Mouse (Mus musculus): ENCODE measurements around the gene Nfyb.

Gene Nfyb

GRCm38 (mm10) chr10:82763840-82764631, at the start of gene Nfyb:
Gene Nfyb, minus strand, starts transcription at chr10:82764144.
- peak; percentile 100 for DNase-seq

DNA sequence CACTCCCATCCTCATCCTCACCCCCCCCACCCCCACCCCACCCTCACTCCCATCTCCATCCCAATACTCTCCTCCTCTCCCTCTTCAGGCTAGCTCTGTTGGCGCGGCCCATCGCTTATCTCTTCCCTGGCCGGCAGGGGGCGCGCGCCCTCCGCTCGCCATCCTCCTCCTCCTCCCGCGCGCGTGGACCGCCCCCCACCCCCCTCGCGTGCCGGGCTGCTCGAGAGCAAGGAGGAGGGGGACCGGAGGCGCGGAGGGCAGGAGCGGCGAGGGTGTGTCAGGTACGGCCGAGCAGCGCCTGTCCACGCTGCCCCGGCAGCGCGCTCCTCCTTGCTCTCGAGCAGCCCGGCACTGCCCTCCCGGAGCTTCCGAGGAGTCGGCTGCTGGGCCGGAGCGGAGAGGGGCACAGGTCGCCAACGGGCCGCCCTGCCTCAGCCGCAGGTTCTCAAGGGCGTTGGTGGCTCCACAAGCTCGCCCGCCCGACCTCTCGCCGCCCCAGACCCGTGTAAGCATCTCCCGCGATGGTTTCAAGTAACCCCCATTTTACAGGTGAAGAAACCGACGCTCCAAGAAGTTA, 48.0 kb upstream of the Nfyb start:
- DNase-seq, result peak; percentile 95

GRCm38 (mm10) chr10:82809352-82809751, 45.4 kb upstream of the Nfyb start:
- DNase-seq, result peak; percentile 40

- peak; percentile 81 for DNase-seq
Measured at GRCm38 (mm10) chr10:82808891-82809290, 44.9 kb upstream of the Nfyb start.

DNA sequence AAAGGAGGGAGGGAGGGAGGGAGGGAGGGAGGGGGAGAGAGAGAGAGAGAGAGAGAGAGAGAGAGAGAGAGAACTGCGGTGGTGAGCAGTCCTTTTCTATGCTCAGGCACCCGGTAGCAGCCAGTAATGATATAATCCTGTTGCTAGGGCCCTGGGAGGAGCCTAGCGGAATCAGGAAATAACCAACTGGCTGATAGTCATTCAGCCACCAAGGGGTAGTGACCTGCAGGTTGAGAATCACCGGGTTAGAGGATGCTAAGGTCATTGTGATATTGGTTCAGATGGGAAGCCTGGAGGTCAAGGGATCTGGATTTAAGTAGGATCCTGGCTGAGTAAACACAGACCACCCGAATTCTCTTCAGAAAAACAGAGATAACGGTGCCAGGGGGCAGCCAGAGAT, 44.2 kb upstream of the Nfyb start:
- DNase-seq, result peak; percentile 58

- peak; percentile 91 for DNase-seq
Measured at GRCm38 (mm10) chr10:82807238-82807637, 43.3 kb upstream of the Nfyb start.

GRCm38 (mm10) chr10:82806414-82806813, 42.5 kb upstream of the Nfyb start:
- DNase-seq, result no peak

DNA sequence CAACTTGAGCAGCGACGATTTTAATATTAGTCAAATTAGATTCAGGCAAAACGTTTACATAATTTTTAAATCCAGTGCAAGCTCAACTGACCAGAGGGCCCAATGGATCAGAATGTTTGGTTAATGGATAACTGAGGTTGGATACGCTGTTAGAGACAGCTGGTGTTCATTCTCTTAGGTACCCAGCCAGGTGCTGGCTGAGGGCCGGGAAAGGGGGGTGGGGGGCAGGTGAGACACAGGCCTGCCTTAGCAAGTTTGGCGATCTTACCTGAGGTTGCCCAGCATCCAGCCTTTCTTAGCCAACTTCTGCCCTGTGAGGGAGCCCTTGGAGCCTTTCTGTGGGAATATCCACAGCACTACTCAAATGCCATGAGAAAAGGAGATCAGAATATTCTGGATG, 41.2 kb upstream of the Nfyb start:
- no peak for DNase-seq

- DNase-seq, result no peak
Measured at GRCm38 (mm10) chr10:82804396-82804795, 40.5 kb upstream of the Nfyb start.

- no peak for DNase-seq
Measured at GRCm38 (mm10) chr10:82800094-82800493, 36.1 kb upstream of the Nfyb start.

- no peak for DNase-seq
Measured at GRCm38 (mm10) chr10:82798312-82798933, 34.5 kb upstream of the Nfyb start.

GRCm38 (mm10) chr10:82797119-82797491, 33.2 kb upstream of the Nfyb start:
- no peak for DNase-seq

- DNase-seq, result no peak
Measured at GRCm38 (mm10) chr10:82796471-82797118, 32.7 kb upstream of the Nfyb start.

DNA sequence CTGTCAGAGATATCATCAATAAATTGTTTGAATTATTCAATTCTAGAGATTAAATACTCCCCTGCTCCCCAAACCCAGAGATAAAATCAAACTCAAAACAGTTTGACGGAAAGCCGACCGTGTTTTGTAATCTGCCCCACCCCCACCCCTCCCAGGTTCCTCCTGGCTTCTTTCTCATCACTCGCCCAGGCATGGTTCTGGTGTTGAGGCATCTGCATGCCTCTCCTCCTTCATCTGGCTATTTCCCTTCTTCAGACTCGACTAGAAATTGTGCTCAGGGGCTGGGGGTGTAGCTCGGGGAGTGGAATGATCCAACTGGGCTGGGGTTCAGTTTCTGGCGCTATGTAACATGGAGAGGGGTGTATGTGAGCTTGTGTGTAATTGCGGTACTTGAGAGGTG, 31.8 kb upstream of the Nfyb start:
- DNase-seq, result no peak

GRCm38 (mm10) chr10:82795071-82795731, 31.3 kb upstream of the Nfyb start:
- peak; percentile 96 for DNase-seq

- DNase-seq, result no peak
Measured at GRCm38 (mm10) chr10:82792311-82792710, 28.4 kb upstream of the Nfyb start.

DNA sequence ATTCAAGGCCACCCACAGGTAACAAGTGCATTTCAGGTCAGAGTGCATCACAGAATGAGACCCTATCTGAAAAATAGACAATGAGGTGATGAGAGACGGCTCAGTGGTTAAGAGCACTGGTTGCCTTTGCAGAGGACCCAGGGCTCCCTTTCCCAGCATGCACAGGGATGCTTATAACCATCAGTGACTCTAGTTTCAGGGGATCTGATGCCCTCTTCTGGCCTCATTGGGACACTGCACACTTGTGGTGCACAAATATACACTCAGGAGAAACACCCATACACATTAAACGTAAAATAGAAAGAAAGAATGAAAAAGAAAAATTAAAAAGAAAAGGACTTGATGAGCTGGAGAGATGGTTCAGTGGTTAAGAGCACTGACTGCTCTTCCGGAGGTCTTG, 27.8 kb upstream of the Nfyb start:
- no peak for DNase-seq

DNA sequence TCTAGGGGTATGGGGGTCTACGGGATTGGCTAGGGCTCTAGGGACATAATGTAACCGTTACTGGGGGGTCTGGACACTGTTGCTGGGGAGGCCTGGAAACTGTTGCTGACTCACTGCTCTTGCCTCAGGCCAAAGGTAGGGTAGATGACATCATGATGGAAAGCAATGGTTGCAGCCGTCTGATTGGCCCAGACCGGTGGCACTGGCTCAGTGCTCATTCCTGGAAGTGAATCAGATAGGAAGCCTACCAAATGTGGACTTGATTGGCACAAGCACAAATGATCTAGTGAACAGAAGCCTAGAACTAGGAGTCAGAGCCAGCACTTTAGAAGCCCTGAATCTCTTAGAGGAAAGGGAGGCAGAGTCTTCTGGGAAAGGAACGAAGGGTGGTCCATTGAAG, 26.6 kb upstream of the Nfyb start:
- no peak for DNase-seq

GRCm38 (mm10) chr10:82789181-82789580, 25.2 kb upstream of the Nfyb start:
- DNase-seq, result no peak

DNA sequence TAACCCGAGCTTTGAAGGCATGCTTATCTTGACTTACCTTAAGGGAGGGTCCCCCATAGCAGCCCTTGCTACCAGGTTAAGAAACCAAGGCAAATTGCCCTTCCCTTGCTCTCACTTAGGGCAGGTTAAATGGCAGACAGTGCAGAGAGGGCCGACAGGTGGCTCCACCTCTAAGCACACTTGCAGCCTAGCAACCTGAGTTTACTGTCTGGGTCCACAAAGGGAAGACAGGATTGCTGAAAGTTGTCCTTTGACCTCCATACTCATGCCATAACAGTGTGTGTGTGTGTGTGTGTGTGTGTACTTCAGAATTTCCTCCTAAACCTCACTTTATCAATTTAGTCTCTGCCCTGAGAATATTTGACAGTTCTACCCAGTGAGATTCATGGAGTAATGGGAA, 18.5 kb upstream of the Nfyb start:
- DNase-seq, result no peak

- DNase-seq, result no peak
Measured at GRCm38 (mm10) chr10:82780816-82781215, 16.9 kb upstream of the Nfyb start.

DNA sequence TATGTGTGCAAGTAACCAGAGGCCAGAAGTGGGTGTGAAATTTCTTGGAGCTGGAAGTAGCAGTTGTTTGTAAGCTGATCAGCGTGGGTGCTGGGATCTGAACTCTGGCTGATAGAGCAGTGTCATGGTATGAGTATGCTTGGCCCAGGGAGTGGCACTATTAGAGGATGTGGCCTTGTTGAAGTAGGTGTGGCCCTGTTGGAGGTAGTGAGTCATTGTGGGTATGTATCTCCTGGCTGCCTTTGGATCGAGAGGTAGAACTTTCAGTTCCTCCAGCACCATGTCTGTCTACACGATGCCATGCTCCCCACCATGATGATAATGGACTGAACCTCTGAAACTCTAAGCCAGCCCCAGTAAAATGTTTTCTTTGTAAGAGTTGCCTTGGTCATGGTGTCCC, 16.4 kb upstream of the Nfyb start:
- peak; percentile 78 for DNase-seq

GRCm38 (mm10) chr10:82779831-82780230, 15.9 kb upstream of the Nfyb start:
- peak; percentile 53 for DNase-seq

All from heart, adult 11 months (tissue).